Mouse (Mus musculus): ENCODE measurements around the gene Cpm.

Cpm gene

DNA sequence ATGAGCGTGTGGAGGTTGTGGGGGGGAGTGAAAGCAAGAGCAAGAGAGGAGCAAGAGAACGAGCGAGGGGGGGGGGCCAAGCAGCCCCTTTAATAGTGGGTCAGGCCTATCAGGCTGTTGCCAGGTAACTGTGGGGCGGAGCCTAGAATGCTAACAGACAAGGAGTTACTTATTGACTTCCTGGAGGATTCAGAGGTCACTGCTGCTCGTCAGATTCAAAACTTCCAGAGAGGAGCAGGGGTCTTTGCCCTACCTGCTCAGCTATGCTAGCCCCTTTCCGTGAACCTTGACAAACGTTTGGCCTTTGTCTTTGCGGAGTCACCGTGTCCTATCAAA is 34.5 kb downstream of the Cpm start:
- DNase-seq, result no peak

DNA sequence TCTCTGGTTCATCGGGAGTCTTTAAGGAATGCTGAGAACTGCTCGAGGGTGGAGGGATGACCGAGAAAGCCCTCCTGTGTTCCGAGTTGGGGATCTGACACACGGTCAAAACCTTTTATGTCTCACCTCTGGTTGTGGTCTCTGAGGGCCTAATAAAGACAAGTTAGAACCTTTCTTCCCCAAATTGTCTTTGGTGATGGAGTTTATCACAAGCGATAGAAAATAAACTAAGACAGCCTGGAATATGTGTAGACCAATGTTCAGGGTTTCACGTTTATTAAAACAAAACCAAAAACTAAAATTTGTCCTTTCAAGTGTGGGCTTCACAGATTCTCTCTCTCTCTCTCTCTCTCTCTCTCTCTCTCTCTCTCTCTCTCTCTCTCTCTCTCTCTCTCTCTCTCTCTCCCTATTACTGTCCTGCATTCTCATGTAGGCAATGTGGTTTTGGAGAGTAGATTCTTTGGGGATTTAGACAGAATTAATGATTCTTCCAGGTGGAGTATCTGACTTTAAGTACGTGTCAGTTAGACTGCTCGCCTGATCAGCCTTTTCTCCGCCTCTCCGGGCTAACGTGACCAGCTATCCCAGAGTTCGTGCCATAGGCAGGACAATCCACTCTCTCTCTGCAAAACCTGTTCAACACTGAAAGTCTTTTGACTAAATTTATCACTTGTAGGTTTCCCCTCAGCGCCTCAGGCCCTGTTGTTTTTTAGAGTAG is 35.1 kb downstream of the Cpm start:
- DNase-seq, result no peak

DNA sequence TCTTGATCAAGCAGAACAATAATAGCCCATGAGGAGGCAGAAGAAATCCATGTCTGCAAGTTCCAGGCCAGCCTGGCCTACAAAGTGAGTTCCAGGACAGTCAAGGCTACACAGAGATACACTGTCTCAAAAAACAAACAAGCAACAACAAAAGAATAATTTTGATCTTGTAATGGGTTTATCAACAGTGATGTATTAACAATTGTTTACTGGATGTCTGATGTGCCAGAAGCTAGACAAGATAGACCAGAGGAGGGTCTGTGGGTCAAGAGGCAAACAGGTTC is 35.6 kb downstream of the Cpm start:
- DNase-seq, result no peak

DNA sequence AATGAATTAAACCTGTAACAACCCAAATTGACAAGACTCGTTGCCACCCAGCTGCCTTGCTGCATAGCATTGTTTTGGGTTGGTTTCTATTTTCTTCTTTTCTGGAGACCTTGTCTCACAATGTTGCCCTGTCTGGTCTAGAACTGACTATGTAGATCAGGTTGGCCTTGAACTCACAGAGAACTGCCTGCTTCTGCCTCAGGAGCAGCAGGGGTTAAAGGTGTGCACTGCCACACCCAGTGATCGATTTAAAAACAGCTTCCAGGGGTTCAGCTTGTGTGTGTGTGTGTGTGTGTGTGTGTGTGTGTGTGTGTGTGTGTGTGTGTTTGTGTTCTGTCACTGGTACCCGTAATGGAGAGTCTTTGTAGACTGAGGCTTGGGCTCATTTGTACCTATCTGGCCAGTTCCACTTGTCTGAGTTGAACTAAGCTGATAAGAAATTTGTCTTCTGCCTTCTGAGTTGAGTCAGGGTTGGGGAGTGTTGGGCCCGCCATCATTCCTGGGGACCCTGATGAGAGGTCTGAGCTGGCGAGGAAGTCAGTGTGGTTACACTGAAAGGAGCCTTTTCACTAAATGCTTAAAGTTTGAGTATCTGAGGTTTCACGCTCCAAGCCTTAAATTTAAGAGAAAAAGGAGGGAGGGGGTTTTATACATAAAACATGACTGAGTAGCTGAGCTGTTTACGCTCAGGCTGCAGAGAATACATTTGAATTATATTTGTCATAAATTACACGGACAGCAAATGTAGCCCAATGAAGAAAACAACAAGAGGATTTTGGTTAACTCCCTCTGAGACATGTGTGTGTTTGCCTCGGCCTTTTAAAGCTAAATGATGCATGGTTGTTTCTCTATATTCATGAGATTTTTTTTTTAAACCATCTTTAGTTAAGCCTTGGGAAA is 36.3 kb downstream of the Cpm start:
- DNase-seq, result no peak

DNA sequence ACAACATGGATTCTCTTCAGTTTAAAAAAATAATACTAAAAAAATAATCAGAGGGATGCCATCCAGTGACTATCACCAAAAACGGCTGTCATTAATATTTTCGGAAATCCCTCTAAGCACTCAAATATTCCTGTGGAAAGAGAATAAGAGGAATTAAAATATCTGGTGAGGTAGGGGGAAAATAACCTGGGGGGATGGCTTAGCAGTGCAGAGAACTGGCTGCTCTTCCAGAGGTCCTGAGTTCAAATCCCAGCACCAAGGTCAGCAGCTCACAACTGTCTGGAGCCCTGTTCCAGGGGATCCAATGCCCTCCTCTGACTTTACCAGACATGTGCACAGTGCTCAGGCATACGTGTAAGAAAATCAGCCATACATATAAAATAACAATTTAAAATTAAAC is 37.1 kb downstream of the Cpm start:
- DNase-seq, result no peak

DNA sequence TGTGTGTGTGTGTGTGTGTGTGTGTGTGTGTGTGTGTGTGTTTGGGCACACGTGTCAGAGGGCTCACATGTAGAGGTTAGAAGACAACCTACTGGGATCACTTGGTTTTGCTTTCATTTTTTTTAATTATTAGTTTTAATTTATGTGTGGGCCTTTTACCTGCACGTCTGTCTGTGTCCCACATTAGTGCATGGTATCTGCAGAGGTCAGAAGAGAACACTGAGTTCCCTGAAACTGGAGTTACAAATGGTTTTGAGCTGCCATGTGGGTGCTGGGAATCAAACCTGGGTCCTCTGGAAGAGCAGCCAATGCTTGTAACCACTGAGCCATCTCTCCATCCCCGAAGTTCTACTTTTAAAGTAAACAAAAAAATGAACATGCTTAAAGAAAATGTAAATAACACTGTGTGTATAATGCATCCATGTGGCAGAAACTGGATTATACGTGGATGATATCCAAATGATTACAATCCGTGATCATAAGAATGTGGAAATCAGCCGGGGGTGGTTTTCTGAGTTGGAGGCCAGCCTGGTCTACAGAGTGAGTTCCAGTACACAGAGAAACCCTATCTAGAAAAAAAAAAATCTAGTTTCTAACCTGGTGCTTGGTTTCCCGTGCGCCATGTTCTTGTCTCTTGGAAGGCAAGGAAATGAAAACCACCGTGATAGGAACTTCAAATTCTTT is 37.8 kb downstream of the Cpm start:
- DNase-seq, result no peak

DNA sequence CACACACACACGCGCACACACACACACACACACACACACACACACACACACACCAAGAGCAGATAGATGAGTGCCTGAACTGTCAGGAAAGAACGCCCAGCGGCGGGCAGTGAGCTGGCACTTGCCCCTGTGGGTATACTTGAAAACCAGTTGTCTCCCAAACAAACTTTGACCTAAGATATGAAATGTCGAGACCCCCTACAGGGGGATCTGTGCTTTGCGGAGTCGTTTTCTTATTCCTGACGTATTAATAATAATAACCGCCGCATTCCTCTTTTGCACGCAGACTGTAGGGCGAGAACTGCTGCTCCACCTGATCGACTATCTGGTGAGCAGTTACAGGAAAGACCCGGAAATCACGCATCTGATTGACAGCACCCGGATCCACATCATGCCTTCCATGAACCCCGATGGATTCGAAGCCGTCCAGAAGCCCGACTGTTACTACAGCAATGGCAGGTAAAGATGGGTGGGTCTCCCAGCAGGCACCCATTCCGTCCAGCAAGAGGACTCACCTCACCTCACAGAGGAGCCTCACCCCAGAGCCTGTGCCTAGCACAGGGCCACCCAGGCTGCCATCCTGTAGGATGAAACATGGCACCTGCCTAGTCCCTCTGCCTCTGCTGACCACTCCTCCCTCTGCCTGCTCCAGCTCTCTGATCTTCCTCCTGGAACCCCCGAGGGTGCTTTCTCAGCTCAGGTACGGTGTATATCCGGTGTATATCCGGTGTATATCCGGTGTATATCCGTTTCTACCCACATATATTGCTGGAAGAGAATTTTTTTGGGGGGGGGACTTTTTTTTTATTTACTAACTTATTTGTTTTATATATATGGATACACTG is 38.6 kb downstream of the Cpm start:
- DNase-seq, result no peak

DNA sequence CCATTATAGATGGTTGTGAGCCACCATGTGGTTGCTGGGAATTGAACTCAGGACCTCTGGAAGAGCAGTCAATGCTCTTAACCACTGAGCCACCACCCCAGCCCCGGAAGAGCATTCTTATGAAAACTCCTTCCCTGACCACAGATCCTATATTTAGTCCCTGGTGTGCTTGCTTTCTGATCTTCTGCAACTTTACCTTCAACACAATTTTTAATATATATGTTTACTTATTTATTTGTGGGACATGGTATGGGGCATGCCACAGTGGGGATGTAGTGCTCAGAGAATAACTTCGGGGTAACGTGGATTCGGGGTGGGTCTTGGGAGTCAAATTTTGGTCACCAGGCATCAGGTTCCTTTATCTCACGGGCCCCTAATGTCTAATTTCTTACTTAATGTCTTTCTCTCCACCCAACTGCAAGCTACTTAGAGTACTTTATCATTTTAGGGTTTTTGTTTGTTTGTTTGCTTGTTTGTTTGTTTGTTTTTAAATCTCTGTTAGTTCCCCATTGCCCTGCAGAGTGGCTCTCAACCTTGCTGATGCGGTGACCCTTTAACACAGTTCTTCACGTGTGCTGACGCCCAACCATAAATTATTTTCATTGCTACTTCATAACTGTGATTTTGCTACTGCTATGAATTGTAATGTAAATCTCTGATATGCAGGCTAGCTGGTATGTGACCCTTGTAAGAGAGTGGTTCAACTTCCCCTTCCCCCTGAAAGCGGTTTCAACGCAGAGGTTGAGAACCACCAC is 39.4 kb downstream of the Cpm start:
- no peak for DNase-seq

DNA sequence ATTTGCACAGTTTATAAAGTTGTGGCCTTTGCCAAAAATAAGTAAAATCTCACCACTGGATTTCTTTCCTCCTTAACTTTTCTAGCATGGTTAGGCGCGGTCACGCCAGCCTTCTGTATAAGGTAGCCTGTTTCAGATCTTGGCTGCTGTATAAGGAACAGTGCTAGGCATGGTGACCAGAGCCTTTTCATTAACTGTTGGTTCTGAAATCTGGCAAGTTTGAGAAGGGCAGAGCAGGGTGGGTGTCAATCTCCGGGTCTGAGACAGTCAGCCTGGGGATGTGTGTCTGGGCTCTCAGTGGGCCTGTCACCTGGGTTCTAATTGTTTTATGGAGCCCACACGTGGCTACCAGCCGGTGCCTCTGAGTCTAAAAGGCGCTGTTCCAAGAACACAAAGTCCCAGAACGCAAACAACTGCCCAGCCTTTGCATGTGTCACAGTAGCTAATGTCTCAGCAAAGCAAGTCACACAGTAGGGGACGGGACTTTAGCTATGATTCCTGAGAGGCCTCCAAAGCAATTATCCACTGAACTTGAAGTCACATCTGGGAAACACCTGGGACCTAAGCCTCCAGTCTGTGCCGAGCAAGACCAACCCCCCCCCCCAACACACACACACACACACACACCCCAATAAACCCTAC is 40.3 kb downstream of the Cpm start:
- no peak for DNase-seq

DNA sequence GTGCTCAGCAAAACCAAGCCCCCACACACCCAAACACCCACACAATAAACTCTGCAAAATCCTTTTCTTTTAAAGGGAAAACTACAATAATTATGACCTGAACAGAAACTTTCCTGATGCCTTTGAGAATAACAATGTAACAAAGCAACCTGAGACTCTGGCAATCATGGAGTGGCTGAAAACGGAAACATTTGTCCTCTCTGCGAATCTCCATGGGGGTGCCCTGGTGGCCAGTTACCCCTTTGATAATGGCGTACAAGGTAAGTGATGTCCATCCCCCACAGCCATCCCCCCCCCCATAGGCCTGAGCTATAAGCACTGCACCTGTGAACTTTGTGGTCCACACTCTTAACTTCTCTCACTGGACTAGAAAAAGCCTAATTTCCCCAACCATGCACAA is 40.8 kb downstream of the Cpm start:
- DNase-seq, result no peak

DNA sequence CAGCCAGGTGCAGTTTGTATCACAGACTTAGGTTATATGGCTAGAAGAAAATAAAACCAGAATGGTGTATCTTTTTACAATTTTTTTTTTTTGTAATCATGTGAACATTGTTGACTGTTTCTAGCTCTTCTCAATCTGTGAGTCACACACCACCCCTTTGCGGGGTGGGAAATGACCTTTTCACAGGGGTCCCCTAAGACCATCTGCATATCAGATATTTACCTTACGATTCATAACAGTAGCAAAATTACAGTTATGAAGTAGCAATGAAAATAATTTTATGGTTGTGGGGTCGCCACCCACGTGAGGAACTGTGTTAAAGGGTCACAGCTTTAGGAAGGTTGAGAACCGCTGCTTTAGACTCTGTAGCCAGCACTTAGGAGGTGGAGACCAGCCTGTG is 41.5 kb downstream of the Cpm start:
- DNase-seq, result no peak

DNA sequence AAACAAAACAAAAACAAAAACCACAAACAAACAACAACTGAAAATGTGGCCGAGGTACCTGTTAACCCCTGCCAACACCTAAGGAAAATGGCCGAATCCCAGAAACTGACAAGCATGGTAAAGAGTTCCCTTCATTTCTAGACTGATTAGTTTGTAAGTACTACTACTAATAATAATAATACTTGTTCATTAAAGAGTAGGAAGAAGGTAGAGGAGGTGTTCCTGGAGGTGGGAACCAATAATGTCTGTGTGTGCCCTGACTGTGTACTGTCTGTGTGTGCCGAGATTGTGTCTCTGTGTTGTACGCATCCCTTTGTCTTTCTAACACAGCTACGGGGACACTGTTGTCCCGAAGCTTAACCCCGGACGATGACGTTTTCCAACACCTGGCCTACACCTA is 42.0 kb downstream of the Cpm start:
- DNase-seq, result no peak

DNA sequence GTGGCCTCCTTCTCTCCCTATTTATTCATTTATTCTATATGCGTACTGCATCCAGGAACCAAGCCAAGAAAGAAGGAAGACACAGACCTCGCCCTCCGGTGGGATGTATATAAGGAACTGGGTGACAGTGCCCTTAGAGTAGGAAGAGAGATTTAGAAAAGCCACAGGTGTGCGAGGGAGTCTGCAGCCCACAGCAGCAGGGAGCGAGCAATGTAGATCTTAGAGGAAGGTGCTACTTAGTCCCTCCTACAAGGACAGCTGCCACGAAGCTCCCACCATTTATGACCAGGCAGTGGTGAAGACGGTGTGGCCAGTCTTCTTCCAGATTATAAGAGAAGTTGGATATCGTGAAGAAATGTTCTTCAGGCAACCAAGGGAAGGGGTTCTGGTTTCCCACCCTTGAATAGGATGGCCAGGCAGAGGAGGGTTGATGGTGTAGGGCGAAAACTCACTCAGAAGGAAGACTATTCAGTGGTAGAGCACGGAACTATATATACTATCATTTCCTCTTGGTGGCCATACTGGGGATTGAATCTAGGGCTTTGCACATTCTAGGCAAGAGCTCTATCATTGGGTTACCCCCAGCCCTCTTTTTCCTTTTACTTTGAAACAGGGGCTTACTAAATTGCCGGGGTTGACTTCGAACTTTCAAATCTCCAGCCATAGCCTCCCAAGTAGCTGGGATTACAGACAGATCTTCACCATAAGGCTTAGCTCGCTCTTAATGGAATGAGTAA is 42.8 kb downstream of the Cpm start:
- DNase-seq, result no peak

DNA sequence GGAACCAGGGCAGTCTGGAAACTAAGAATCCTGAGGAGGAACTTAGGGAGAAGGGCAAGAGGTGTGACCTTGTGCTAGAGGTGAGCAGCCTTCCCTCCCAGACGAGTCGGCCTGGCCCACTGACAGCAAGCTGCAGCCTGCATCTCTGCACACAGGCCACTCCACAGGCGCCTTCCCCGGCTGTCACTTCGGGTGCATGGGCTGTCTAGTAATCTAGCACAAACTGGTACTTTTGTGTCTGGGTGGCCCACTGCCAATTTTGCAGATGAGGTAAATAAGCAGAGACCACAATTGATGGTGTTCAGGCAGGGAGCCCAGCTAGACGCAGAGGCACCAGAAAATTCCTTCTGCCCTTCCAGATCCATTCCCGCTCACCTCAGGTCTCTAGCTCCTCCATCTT is 43.4 kb downstream of the Cpm start:
- no peak for DNase-seq

DNA sequence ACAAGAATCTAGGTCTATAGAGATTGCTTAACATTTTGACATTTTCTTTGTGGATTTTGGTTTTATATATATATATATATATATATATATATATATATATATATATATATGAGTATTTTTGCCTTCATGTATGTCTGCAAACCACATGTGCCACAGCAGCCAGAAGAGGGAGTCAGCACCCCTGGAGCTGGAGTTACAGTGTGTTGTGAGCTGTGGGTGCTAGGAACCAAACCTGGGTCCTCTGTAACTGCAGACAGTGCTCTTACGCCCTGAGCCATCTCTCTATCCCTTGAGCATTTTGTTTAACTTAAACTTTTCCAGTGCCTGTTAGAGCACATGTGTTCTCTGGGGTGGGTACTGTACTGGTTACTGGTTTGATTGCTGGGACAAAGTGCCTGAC is 44.6 kb downstream of the Cpm start:
- no peak for DNase-seq

DNA sequence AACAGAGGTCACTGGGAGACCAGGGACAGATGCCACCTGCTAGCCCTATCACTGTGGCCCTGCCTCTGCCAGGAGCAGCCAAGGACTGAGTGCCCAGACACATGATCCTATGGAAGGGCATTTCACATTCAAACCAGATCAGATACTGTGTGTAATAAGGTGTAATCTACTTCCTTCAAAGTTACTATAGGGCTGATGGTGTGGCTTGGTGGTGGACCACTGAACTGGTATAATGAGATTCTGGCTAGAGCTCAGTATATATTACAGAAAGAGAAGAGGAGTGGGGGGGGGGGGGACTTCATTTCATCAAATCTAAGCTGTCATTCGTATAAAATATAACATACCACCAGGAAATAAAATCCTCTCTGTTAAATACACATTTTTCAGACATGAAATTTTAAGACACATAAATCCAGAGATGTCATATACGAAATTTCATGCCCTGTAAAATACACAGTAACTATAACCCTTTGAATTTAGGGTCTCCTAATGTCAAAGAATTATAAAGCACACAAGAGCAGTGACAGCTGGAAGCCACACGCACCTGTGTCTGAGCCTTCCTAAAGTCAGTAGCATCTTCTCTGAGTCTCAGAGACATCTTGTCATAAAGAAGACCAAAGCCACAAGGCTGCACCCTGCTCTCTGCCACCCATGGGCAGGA is 45.2 kb downstream of the Cpm start:
- no peak for DNase-seq

DNA sequence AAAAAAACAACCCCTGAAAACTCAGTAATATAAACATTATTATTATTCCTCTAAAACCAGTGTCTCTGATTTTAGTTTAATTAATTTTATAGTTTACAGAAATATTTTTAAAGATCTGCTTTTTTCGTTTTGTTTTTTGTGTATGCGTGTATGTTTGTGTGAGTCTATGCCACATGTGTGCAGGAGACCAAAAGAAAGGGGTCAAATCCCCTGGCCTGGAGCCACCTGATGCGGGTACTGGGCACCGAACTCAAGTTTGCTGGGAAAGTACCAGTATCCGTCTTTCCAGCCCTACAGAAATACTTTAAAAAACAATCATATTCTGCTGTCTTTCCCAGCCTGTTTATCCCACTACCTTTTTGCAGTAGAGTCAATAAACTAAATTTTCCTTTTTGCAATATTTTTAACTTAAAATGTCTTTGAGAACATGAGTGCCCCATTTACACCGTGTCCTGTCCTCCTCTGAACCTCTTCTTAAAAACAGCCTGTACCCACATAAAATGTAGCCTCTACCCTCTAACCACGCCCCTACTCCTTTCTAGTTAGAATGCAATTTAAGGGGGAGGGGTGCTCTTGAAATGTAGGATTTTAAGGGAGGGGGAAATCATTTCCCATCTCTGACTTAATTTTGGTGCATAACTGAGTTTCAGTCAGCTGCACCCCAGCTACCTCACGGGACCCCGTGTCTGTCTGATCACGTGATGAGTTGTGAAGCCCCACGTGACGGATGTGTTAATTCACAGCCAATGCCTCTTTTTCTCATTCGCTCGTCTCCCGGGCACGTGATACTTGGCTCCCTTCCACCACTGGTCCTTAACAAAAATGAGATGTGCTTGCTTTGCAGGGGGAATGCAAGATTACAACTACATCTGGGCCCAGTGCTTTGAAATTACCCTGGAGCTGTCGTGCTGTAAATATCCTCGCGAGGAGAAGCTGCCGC is 46.1 kb downstream of the Cpm start:
- peak; percentile 67 to 77 for DNase-seq

DNA sequence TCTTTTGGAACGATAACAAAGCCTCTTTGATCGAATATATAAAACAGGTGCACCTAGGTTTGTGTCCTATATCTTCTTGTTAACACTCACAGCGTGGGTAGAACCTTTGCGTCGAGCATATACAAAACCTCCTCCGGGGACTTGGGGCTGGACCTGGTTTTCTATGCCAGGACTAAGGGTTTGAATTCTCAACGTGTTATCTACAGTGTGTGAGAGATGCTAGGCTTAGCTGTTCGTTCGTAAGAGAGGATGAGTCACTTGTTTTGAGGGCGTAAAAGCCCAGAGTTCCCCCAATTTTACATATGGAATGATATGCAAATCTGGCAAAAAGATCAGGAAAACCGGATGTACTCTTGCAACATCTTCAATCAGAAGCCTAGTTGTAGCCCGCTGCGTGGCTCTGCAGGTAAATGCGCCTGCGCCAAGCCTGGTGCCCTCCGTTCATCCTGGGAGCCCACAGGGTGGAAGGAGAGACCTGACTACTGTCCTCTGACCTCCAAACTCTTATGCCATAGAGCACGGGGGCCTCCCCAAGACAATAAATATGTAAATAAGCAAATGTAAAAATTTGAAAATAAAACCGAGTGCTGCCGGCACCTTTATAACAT is 46.8 kb downstream of the Cpm start:
- peak; percentile 36 to 41 for DNase-seq
